Mouse (Mus musculus): Measurements from ENCODE around the gene Asns.
"Not testable (repeated sequence)": the region's sequence is repeated elsewhere in the genome, so short reads cannot be mapped to it uniquely, and the experiment has no call there.

Gene Asns

GRCm38 (mm10) chr6:7672438-7673253 lies 20.4 kb downstream of the Asns start:
- DNase-seq: no peak

- DNase-seq: no peak
Measured at GRCm38 (mm10) chr6:7671429-7671828, 21.6 kb downstream of the Asns start.

GRCm38 (mm10) chr6:7670588-7670987 lies 22.5 kb downstream of the Asns start:
- no peak for DNase-seq

- no peak for DNase-seq
Measured at GRCm38 (mm10) chr6:7669721-7670120, 23.3 kb downstream of the Asns start.

GRCm38 (mm10) chr6:7668332-7668731 lies 24.7 kb downstream of the Asns start:
- no peak for DNase-seq

- not testable (repeated sequence) for DNase-seq
Measured at GRCm38 (mm10) chr6:7665902-7666301, 27.2 kb downstream of the Asns start.

- no peak for DNase-seq
Measured at GRCm38 (mm10) chr6:7661455-7661854, 31.6 kb downstream of the Asns start.

GRCm38 (mm10) chr6:7660377-7661080 lies 32.5 kb downstream of the Asns start:
- no peak for DNase-seq

GRCm38 (mm10) chr6:7656601-7657000 lies 36.5 kb downstream of the Asns start:
- DNase-seq: no peak

GRCm38 (mm10) chr6:7648458-7648857 lies 44.6 kb downstream of the Asns start:
- no peak for DNase-seq
